Mouse (Mus musculus) right cerebral cortex, adult 18-20 months (tissue): ENCODE measurements around the gene Fdx1l.

Source experiments
- DNase-seq: peaks from one replicate; pipeline ENCODE4 v3.0.0; 2022; ENCODE audit warnings: mixed read lengths

Fdx1l gene

DNA sequence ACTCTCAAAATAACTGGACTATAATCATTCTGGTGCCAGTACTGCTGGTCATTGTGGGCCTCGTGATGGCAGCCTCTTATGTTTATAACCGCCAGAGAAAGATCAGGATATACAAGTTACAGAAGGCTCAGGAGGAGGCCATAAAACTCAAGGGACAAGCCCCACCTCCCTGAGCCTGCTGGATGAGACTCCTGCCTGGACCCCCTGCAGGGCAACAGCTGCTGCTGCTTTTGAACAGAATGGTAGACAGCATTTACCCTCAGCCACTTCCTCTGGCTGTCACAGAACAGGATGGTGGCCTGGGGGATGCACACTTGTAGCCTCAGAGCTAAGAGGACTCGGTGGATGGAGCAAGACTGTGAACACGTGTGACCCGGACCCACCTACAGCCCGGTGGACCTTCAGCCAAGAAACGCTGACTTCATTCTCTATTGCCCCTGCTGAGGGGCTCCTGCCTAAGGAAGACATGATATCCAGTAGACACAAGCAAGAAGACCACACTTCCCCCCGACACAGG, 45.6 kb downstream of the Fdx1l start:
- no peak for DNase-seq

DNA sequence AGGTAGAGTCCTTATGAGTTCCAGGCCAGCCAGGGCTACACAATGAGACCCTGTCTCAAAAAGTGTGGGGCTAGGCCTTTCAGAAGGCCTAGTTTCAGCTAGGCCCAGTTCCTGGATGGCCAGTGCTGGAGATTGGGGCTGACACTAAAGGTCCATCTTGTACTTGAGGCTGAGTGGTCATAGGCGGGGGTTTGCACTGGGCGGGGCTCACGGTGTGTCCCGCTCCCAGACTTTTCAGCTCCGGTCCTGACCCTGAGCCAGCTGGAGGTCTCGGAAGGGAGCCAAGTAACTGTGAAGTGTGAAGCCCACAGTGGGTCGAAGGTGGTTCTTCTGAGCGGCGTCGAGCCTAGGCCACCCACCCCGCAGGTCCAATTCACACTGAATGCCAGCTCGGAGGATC, 46.6 kb downstream of the Fdx1l start:
- DNase-seq: no peak

DNA sequence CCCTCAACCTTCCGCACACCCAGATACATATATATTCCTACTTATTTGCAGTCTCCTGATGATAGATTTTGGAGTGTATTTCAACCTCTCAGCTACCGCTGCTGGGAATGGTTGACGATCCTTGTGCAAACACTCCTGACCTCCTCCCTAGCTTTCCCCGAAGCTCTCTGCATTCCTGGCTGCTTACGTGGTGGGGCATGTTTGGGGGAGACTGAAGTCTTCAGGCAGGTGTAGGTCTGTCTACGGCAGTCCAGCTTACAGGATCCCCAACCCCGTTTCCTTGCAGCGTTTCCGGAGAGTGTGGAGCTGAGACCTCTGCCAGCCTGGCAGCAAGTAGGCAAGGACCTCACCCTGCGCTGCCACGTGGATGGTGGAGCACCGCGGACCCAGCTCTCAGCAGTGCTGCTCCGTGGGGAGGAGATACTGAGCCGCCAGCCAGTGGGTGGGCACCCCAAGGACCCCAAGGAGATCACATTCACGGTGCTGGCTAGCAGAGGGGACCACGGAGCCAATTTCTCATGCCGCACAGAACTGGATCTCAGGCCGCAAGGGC, 48.1 kb downstream of the Fdx1l start:
- DNase-seq: no peak

DNA sequence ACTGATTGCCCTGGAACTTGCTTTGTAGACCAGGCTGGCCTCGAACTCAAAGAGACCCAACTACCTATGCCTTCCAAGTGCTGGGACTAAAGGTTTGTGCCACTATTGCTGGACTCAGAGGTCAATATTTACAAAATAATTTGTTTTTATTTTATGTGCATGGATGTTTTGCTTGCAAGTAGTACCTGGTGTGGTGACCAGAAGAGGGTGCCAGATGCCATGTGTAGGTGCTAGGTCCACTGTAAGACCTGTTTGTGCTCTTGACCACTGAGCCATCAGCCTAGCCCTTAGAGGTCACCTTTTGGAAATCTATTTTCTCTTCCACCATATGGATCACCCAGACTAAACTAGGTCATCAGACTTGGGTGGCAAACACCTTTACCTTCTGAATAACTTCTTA, 50.7 kb downstream of the Fdx1l start:
- no peak for DNase-seq

DNA sequence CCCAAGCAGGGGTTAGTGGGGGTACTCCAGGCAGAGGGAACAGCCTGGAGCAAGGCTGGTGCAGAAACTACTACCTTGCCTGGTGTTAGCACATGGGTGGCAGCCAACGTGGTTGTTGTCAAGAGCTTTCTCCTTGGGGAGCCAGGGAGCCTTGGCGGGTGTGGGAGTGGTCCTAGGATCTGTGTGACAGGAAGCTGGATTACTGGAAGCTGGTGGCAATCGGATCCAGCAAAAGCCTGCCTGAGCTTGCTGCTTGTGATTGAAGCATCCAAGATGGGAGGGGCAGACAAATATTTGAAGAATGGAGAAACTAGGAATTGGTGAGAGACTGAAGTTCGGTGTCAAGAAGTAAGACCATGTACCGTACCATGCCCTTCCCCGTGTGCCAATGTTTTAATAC, 51.1 kb downstream of the Fdx1l start:
- no peak for DNase-seq

DNA sequence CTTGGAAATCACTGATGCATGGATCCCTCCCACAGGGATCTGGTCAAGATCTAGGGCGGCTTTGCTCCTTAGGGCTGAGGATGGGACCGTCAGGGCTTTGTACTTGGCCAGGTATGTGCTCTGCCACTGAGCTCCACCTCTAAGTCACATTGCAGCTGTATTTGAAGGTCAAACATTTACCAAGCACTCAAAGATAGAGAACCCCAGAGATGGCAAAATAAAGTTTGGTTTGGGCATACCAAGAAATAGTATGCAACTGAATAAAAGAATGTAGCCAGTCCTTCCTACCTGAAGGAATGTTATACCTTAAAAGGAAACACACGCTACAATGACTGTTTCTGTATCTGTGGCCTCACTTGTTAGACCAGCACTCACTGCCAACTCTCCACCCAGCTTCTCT, 52.1 kb downstream of the Fdx1l start:
- no peak for DNase-seq

DNA sequence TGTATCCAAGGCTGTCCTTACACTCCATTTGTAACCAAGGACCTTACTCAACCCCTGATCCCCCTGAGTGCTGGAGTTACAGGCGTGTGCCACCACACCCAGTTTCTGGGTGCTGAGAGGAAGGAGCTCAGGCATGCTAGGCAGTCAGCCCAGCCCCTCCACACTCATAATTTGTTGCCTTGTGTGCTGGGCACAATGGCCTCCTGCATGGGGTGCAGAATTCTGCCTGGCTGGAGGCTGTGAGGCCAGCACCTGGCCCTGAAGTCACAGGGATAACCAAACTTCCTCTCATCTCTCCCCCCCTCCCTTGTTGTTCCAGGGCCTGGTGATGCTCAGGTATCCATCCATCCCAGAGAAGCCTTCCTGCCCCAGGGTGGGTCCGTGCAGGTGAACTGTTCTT, 54.8 kb downstream of the Fdx1l start:
- DNase-seq: no peak
